Mouse (Mus musculus): Measurements from ENCODE around the gene Snrpa1.

DNA sequence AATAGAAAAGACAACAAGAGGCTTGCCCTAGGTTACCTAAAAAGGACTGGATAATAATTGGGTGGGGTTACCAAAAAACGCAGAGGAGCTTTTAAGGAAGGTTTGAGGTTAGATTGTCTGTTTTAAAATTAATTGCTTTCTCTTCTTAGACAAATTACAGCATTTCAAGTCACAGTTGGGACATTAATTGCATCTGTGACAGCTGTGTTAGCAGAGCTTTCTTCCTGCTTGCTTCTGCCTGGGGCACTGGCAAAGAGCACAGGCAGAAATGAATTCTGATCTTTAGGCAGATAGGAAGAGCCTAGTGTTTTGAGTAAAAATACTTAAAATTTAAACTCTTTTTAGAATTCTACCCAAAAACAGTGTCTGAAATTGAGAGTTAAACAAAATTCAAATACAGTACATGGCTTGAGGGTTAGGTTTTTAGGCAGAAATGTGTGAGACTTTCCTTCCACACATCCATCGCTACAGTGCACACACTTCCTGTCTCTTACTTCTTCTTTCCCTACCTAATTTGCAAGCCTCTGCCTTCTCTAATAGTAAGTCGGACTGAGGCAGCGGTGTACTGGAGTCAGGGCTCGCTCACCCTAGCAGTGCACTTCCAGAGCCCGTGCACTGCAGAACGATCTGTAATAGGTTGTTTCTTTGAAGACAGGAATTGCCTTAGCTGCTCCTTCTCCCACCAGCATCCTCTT is 62.0 kb downstream of the Snrpa1 start:
- no peak for TF ChIP-seq CTCF (IDR thresholded peaks at IDR 0.05; ENCODE audit: control insufficient read depth, insufficient read depth, low read length)
- no peak for TF ChIP-seq POLR2A (IDR thresholded peaks at IDR 0.05; ENCODE audit: borderline replicate concordance, control insufficient read depth, low read depth, low read length)

All from bone marrow, adult 2 months (tissue).